Mouse (Mus musculus): Measurements from ENCODE around the gene Hist2h2ab.

- no peak for TF ChIP-seq CHD2 (IDR thresholded peaks at IDR 0.05; ENCODE audit: low read depth, low read length)
- no peak for TF ChIP-seq ZNF384 (IDR thresholded peaks at IDR 0.05; ENCODE audit: low read depth, low read length)
- no peak for TF ChIP-seq MAFK (IDR thresholded peaks at IDR 0.05; ENCODE audit: insufficient read depth, low read depth, low read length)
- TF ChIP-seq HCFC1 (IDR thresholded peaks at IDR 0.05; ENCODE audit: borderline replicate concordance, insufficient read depth, low read length) = no peak
Measured at GRCm38 (mm10) chr3:96181510-96182381, 37.9 kb upstream of the Hist2h2ab start.

Data from ES-E14 (cell line).